Mouse (Mus musculus) heart, postnatal 14 days (tissue): Measurements from ENCODE around the gene Mrps27. TPM values are rescaled to one million over a fixed set of nuclear protein-coding genes. Genes with fewer than 3 reads are reported as not detected.

Experiments
- DNase-seq, 2 experiments: peaks; one replicate each; pipeline ENCODE4 v3.0.0; 2021 to 2022
- intact Hi-C: fragments of 180-260 bp; cut with DNase I; formaldehyde crosslinking; loops from one replicate; pipeline ENCODE4 v1.15.1; 2025
- total RNA-seq, 2 experiments: library from RNA; stranded (reverse); gene quantifications; 2 replicates each; pipeline ENCODE4 v1.2.3; 2021

The Mrps27 gene
- total RNA-seq, 2 experiments from 2014 or later: 37.2 to 42.8 TPM

DNA sequence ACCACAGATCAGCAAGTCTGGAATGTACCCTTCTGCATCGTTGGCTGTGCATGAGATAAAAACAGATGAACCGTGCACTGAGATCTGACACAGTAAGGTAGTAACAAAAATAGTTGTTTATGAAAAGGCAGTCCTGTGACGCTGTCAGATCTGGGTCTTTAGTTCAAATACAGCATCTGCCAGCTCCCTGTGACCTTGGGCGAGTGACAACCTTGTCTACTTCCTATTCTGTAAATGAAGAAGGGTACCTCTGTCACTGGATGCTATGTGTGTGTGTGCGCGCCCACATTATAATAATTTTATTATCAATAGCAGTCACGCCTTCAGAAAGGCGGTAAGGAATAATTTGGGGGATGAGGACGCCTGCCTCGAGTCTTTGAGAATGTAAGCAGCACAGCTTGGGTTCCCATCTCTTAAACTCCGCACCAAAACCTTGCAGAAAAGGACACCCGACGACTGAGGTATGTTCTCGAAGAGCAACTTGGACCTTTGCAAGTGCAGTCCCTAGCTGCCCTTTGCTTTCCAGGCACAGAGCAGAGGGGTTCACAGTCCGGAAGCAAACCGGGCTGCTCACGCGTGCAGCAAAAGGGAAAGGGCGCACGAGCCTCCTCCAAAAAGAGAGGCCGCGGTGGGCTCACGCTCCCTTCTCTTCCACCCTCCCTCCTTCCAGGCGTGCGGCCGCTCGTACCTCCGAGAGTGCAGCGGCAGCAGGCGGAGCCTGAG lies 549 bp upstream of the Mrps27 start:
- intact Hi-C loops: no loop called here

DNA sequence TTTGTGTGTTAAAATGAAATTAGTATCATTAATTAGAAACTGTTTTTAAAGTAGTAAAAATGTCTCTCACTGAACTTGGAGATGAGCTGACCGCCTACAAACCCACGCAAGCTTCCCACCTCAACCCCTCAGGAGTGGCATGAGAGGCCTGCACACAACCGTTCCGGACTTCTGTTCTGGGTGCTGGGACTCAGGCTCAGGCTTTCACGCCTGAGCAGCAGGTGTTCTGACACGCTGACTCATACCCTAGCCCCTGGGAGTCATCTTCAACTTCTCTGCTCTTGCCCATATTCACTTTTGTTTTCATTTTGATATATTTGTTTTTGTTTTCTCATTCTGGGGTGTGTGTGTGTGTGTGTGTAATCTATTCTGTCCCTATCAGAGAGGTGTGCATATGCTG lies 5.4 kb downstream of the Mrps27 start:
- intact Hi-C loops: loop anchor here (10.0 kb wide), 1 partner anchor 665 kb away; the partner anchor contains the start of gene Mccc2
- DNase-seq: no peak

More for the DNA sequence above, 549 bp upstream of the Mrps27 start:
- no peak for DNase-seq

GRCm38 (mm10) chr13:99351186-99351585 lies 6.6 kb downstream of the Mrps27 start:
- no peak for DNase-seq
- intact Hi-C loops: loop anchor here (10.0 kb wide), 1 partner anchor 664 kb away; the partner anchor contains the start of gene Mccc2

DNA sequence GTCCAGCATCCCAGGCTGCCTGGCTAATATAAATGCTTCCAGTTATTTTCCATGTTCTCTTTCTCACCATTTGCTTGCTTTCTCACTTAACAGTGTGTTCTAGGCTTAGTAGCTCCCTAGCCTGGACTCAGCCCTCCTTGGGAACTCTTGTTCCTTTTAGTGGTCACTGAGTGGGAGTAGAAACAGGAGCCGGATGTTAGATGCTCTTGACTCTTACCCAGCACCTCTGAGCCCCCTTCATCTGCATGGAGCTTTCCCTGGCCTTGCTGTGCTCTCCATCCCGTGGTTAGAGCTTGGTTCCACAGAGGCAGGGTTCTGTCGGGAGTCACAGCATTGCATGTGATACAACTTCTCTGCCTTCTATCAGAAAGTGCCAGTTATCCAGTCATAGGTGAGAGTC lies 7.0 kb downstream of the Mrps27 start:
- DNase-seq: no peak
- intact Hi-C loops: loop anchor here (10.0 kb wide), 1 partner anchor 663 kb away; the partner anchor contains the start of gene Mccc2

DNA sequence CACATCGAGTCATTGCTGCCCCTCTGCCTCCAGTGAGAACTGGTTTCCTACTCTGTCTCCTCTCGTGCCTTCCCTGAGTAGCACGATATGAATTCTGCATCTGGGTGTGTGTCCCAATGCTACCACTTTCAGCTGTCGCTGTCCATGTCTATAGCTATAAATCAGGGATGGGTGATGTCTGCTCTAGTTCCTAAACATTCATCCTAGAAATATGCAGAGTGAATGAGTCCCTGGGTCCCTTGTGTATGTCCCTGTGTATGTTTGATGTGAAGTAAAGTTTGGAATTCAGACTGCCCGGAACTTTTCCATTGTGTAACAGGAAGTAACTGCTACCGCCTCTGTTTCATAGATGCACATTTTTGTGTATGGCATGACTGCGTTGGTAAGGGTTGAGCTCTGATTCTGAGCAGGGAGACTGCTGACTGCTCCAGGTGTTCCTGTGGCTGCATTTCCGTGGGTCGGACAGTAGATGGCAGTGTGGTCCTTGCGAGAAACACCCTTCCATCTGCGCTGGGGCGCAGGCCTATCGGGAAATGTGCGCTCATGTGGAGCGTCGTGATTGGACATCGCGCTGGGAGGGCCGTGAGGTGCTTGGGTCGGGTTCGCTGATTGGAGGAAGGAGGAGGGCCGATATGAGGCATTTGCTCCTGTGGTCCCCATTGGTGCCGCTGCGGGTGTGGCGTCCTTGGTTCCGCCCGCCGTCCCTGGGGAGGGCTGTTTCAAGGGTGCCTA lies 8.3 kb downstream of the Mrps27 start:
- intact Hi-C loops: loop anchor here (2.0 to 10.0 kb wide), 2 partner anchors 490 to 662 kb away; partner anchors contain the start of gene Mccc2
- DNase-seq: peak; percentile 92 to 93

DNA sequence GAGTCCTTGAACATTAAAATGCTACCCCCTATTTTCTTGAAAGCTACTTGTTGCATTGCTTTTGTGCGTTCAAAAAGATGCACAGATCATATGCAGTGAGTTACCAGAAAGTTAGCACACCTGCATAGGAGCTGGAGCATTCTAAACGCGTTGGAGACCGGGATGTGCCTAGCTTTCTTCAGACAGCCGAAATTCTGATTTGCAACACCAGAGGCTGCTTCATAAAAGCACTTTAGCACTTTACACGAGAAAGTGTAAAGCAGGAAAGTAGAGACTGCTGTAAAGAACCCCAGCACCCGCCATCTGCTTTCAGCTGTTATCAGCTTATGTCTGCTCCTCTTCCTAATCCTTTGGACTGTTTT lies 8.9 kb downstream of the Mrps27 start:
- no peak for DNase-seq
- intact Hi-C loops: loop anchor here (2.0 to 10.0 kb wide), 2 partner anchors 489 to 661 kb away; partner anchors contain the start of gene Mccc2

DNA sequence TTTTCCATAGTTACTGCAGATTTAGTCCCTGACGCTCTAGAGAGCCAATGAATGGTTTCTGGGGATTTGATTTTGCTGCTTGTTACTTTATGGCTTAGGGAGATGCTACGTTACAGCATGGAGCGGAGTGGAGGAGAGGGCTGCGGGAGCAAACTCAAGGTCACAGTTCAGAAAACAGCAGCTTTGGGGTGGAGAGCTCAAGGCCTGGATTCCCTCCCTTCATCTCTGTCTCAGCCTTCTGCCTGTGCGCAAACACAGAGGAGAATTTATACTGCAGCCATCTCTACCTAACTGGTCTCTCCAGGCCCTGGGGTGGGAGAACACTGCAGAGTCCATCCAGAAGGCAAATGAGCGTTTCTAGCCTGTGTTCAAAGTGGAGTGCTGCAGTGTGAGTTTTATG lies 10.5 kb downstream of the Mrps27 start:
- intact Hi-C loops: loop anchor here (10.0 kb wide), 1 partner anchor 660 kb away; the partner anchor contains the start of gene Mccc2
- DNase-seq: no peak

DNA sequence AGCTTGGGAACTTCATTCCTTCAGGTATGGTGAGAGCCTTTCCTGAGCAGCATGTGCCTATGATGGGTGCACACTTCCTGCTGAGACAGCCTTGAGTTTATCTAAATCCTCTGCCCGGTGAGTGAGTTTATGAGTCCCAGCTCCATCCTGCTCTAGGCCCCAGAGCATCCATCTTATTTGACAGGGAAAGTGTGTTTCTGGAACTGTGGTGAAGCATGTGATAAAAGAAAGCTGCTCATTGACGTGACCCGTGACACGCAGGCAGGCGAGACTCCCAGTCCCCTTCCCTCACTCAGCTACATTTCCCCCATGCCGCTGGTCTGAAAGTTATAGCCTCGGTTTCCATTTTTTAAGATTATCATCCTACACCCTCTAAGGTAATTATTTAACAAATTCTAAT lies 11.3 kb downstream of the Mrps27 start:
- intact Hi-C loops: loop anchor here (10.0 kb wide), 1 partner anchor 659 kb away; the partner anchor contains the start of gene Mccc2
- no peak for DNase-seq

GRCm38 (mm10) chr13:99356428-99357265 lies 12.1 kb downstream of the Mrps27 start:
- intact Hi-C loops: loop anchor here (10.0 kb wide), 1 partner anchor 658 kb away; the partner anchor contains the start of gene Mccc2
- DNase-seq: no peak

- intact Hi-C loops: loop anchor here (10.0 kb wide), 1 partner anchor 656 kb away; the partner anchor contains the start of gene Mccc2
- no peak for DNase-seq
Measured at GRCm38 (mm10) chr13:99358921-99359320, 14.3 kb downstream of the Mrps27 start.

DNA sequence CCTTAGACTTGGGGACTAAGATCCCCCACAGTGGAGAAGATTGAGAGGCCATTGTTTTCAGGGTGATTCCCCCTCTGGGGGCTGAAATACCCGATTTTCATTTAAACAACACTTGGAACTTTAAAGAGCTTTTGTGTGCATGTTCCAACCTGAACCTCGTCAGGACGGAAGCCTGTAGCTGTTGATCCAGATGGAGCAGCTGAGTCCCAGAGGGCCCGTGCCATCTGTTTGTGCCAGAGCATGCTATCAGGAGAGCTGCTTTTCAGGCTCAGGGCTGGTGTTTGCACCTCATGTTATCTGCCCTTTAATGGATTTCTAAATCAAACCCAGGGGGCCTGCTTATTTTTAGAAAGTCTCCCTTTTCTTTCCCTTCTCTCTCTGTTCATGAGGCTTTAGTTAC lies 19.3 kb downstream of the Mrps27 start:
- intact Hi-C loops: no loop called here
- DNase-seq: no peak

DNA sequence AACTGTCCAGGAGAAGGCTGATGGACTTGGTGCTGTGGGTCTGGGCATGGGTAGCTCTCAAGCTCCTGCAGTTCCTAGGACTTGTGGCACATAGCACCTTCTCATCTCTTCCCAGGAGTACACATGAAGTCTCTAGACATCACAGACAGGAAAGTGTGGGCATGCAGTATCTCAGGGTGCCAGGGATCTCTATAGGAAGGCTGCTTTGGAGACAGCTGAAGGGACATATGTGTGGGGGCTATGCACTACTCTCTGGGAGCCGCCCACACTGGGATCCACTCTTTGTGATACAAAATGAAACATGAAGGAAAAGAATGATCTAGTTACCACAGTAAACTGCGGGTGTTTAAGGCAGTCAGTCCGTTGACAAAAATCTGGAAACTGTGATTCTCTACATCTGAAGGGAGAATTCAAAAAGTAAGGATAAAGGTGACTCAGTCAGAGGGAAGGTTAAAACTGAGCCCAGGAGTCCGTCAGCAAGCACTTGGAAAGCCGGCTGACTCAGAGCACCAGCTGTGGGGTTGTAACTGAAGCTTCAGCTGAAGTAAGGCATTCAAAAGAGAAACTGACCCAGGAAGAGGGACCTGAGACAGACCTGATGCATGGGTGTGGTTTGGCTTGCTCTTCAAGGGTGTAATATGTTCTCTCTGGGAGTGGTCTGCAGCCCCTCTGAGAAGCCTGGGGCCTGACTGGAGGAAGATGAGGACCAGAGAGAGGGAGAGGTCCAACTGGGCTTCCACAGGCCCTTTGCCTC lies 22.0 kb downstream of the Mrps27 start:
- intact Hi-C loops: no loop called here
- no peak for DNase-seq

GRCm38 (mm10) chr13:99367554-99368174 lies 23.1 kb downstream of the Mrps27 start:
- intact Hi-C loops: no loop called here
- peak; percentile 30 to 36 for DNase-seq

GRCm38 (mm10) chr13:99369103-99369502 lies 24.5 kb downstream of the Mrps27 start:
- no peak for DNase-seq
- intact Hi-C loops: no loop called here

- intact Hi-C loops: no loop called here
- DNase-seq: no peak
Measured at GRCm38 (mm10) chr13:99371285-99371684, 26.7 kb downstream of the Mrps27 start.

GRCm38 (mm10) chr13:99373684-99374083 lies 29.1 kb downstream of the Mrps27 start:
- intact Hi-C loops: loop anchor here (2.0 kb wide), 1 partner anchor 141 kb away; no protein-coding TSS in a partner anchor
- no peak for DNase-seq

GRCm38 (mm10) chr13:99374191-99374590 lies 29.6 kb downstream of the Mrps27 start:
- intact Hi-C loops: loop anchor here (2.0 kb wide), 1 partner anchor 141 kb away; no protein-coding TSS in a partner anchor

DNA sequence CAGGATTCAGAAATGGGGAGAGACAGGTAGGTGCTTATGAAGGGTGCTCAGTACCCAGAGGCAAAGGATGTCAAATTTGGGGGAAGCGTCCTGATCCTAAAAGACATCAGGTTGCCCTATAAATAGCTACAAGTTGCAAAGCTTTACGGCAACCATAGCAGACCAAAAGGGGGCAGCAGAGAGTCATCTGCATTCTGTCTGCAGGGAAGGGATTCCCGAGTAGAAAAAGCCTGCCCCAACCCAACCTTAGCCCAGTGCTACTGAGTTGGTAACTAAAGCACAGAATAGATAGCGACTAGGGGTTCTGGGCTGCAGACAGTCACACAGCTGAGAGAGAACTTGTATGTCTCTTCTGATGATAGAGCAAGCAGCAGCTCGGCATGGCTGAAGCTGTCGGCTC lies 31.0 kb downstream of the Mrps27 start:
- DNase-seq: peak; percentile 81 to 91
- intact Hi-C loops: loop anchor here (1.0 to 5.0 kb wide), 3 partner anchors 139 to 462 kb away; no protein-coding TSS in a partner anchor

More at GRCm38 (mm10) chr13:99374191-99374590, 29.6 kb downstream of the Mrps27 start:
- no peak for DNase-seq

DNA sequence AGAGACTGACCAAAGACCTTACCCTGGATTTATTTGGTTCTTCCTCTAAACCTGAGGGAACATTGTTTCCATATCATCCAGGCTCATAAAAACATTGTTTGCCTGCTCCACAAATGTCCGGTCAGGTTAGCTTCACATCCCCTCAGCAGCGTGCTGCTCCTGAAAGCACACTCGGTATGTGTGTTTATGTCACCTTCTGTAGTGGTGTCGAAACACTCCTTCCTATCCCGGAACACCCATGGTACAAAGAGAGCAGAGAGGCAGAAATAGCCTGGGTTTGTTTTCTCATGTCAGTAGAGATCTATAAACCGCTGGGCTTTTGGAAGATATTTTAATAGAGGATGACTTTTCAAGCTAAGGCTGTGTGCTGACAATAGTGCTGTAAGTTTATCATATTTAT lies 32.5 kb downstream of the Mrps27 start:
- intact Hi-C loops: loop anchor here (5.0 kb wide), 1 partner anchor 370 kb away; no protein-coding TSS in a partner anchor

More for the DNA sequence above, 32.5 kb downstream of the Mrps27 start:
- DNase-seq: no peak
